Mouse (Mus musculus) stomach, postnatal 0 days (tissue): ENCODE results near the gene Gbx2.

Experiments used
- CTCF ChIP-seq: IDR thresholded peaks from 2 replicates; pipeline ENCODE4 v1.5.1; 2016; ENCODE audit warnings: antibody characterized with exemption, low read depth, mild to moderate bottlenecking, moderate library complexity
- EP300 ChIP-seq: optimal IDR thresholded peaks from 2 replicates; pipeline ENCODE3; 2016; ENCODE audit warnings: antibody characterized with exemption

GRCm38 (mm10) chr1:89878496-89878895, 52.5 kb downstream of the Gbx2 start:
- TF ChIP-seq CTCF (no peak), EP300 (no peak)
